Mouse (Mus musculus): ENCODE measurements around the gene Acod1. TPM values are rescaled to one million over a fixed set of nuclear protein-coding genes. Genes with fewer than 3 reads are reported as not detected.
A peak's percentile ranks its signal among the peaks of the same experiment; 100 is the strongest.

Acod1 gene
- not detected for total RNA-seq (2021)

DNA sequence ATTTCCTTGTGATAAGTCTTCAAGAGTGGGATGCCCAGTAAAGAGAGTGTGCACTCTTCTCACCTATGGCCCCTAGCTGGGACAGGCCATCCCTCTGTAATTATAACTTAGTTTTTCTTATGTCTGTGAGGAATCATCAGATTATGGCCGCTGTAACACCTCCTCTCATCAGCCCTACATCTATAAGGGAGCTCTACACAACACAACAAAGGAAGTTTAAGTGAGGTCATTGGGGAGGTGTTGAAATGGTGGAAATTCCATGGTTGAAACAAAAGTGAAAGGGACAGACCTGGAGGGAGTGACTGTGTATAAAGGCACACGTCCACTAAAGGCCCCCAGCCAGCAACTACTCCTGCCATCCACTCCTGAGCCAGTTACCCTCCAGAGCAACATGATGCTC is at the start of gene Acod1:
TSS of gene Acod1 (plus strand) at position 301 of the 400 bp plus-strand sequence.
- no peak for DNase-seq

DNA sequence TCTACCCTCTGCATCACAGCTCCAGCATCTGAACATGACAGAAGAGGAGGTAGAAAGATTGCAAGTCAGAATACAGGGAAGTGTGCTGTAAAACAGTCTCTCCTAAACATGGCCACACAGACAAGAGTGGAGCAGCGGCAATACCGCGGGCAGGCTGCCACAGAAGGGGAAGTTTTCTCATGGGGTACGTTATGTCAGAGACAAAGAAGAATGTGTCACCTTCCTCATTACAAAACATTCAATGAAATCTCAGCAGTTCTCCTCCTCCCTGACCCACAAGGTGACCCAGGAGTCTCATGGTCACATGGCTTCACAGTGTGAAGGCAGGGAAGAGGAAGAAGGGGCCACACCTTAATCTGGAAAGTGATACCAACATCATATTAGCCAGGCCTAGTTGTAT is 39.0 kb upstream of the Acod1 start:
- DNase-seq, result no peak

DNA sequence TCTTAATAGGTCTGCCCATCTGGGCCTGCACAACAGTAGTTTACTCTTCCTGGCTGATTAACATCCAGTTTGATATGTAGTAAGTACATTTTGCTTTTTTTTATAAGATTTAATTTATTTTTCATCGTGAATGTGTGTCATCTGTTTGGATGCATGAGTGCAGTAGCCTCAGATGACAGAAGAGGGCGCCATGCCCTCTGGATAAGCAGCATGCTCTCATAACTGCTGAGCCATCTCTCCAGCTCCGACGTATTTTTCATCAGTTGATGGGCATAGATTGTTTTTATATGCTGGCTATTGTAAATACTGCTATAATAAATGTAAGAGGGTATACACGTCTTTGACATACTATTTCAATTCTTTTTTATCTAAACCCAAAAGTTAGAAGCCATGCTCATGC is 35.0 kb upstream of the Acod1 start:
- peak; percentile 39 for DNase-seq

DNA sequence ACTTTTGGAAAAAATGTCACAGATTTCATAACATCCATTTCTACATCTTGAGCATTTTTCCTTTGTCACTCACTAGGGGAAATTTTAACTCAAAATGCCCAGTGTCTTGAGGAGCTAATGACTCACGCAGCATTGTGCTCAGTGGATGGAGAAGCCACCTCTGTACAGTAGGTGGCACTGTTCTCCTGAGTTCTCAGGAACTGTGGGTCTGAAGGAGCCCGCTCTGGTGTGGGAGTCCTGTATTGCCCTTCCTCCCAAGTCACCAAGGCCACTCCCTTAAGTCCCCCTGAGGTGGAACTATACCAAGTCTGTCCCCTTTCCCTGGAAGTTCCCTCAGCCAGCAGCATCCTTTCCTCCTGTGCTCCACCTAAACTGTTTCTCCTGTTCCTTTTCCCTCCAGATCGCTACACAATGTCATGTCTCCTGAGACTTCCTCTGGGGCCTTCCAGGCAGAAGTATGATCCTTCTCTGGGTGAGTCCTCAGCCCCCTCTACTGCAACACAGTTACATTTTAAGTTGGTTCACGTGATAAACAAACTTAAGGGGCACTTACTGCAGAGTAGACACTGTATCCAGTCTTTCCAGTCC is 34.1 kb upstream of the Acod1 start:
- DNase-seq, result peak; percentile 72

DNA sequence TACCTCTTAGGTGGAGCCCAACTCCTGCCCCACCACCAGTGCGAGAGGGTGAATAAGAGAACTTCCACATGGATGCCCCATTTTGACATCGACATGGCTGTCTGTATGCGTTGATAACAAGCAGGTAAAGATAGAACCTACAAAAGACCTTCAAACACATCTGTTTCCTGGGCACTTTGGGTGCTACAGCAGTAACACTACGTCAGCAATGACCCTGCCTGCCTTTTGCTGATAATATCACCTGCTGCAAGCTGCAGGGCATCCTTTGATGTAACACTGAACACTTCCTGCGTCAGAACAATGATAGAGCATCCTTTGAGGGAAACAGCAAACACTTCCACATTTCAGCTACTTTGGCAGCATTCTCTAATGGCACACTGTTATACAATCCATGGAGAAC is 29.8 kb upstream of the Acod1 start:
- no peak for DNase-seq

DNA sequence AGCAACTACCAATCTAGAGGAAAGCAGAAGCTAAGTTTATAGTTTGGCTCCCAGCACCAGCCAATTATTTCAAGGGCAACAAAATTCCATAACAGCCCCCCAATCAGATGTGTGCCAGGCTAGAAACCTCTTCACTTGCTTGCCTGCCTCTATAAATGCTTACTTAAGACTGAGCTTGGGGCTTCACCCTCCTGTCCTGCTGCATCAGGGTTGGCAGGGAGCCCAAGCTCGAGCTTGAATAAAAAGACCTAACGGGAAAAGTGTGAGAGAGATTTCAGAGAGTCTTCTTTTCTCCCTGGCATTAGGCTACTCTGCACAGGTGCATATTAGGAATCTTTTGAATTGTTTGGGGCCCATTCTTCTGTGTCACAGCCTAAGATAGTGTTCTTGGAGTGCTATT is 26.7 kb upstream of the Acod1 start:
- DNase-seq, result peak; percentile 50

DNA sequence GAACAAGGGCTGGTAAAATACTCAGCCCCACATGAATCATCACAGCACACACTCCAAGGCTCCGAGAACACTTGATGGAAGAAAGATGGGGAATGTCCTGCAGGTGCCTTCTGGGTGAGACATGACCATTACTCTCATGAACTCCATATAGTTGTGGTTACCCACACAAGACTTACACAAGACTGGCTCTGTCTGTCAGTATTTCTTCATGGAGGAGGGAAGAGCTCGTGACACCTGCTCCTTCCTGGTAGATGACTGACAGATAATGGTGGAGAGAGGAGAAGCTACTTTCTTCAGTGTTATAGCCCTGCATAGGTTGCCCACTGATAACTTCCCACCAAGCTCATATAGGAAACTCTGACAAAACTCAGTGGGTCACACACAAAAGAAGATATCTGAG is 17.6 kb upstream of the Acod1 start:
- no peak for DNase-seq

DNA sequence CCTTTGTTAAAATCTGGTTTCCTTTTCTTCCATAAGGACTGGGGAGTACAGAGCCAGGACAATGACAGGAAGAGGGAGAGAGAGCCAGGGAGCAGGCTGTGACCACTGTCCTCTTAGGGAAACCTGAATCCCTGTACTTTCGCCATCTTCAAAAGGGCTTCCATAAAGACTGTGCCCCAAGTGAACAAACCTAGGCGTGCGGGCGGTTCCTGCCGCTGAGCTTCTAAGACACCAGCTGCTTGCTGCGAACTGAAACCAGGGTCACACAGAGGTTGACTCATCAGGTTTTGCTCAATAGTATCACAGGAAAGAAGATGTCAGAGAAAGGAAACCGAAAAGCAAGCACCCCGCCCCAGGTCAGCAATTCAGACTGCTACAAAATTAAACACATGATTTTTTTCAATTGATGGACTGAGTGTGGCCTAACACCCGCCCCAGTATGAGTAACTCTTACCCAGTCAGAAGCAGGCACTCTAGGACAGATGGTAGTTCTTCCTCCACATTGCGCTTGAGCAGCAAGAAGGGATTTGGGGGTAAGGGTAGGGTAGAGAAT is 13.4 kb upstream of the Acod1 start:
- peak; percentile 22 for DNase-seq

DNA sequence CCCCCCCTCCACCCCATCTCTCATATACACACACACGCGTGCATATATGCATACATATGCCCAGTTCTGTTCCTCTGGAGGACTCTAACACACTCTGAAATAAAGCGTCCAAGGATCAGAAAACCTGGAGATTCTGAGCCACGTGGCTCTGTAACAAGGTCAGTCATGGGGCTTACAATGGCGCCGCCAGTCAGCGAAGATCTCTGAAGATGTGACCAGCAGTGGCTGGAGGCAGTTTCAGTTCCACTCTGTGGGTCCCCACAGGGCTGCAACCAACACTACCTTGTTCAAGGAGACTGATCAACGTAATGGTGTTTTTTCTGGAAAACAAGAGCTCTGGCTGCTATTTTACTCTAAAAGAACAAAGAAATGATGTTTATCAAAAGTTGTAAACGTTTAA is 12.7 kb upstream of the Acod1 start:
- no peak for DNase-seq

DNA sequence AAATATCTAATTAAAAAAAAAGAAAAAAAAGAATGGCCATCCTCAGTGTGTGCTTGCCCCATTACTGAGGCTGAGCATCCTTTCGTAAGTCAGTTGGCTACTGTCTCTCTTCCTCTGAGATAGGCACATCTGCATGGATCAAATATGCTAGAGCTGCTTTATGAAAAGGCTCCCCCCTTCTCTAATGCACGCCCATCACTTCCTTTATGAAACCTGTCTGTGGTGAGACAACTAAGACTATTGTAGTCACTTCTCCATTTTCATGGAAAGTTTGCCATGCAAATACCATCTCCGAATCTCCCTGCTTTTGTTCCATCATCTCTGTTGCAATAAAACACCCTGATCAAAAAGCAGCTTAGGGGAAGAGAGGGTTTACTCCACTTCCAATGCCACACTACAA is 9.8 kb upstream of the Acod1 start:
- DNase-seq, result no peak

DNA sequence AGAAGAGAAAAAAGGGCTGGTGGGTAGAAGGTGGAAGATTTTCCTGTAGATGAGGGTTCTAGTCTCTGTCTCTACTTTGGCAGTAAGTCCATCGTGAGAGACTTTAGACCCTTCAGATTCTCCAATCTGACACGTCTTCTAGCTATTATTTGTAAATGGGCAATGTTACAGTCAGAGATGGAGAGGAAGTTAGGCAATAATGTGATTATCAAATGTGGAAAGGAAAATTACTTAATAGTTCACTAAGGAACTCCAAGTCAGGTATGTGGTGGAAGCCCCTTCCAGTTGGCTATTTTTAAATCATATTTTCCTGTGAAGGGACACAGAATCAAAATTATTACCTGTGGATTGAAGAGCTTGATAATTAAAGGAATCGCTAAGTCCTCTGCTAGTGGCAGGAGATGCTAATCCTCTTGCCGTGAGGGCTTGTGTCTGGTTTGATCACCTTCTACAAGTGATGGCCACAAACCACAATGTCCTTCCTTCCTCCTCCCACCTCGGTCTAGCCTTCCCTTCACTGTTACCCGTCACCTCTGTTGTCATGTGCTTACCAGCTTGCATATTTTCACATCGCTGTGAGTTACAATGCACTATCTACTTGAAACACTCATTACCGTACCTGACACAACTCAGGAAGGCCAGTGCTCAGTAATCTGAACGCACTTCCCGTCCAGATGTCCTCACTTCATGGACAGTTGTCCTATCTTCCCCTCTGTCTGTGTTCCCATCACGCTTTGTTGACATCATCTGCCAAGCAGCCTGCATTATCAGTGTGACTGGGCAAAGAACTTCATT is 1.7 kb downstream of the Acod1 start:
- DNase-seq, result no peak

DNA sequence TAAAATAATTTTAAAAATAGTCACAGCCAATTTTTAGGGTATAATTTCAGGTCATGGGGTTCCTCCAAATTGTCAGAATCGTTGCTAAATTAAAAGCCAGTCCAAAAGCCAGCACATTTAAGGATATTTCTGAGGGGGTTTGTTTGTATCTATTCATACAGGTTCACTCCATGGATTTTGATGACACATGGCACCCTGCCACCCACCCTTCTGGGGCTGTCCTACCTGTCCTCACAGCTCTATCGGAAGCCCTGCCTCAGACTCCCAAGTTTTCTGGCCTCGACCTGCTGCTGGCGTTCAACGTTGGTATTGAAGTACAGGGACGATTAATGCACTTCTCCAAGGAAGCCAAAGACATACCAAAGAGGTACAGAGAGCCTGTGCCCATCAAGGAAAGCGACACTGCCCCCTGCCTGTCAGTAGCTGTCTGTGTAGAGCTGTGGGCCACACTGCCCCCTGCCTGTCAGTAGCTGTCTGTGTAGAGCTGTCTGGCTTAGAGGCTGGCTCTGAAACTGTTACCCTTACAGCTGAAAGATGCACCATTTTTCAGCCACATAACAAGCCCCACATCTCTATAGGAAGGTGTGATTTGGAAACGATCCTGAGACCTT is 4.5 kb downstream of the Acod1 start:
- DNase-seq, result peak; percentile 85

DNA sequence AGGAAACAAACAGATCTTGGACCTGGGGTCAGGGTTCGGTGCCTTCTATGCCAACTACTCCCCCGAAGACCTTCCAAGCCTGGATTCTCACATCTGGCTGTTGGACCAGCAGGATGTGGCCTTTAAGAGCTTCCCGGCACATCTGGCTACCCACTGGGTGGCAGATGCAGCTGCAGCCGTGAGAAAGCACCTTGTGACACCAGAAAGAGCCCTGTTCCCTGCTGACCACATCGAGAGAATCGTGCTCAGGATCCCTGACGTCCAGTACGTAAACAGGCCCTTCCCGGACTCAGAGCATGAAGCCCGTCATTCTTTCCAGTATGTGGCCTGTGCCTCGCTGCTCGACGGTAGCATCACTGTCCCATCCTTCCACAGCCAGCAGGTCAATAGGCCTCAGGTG is 8.0 kb downstream of the Acod1 start:
- no peak for DNase-seq

DNA sequence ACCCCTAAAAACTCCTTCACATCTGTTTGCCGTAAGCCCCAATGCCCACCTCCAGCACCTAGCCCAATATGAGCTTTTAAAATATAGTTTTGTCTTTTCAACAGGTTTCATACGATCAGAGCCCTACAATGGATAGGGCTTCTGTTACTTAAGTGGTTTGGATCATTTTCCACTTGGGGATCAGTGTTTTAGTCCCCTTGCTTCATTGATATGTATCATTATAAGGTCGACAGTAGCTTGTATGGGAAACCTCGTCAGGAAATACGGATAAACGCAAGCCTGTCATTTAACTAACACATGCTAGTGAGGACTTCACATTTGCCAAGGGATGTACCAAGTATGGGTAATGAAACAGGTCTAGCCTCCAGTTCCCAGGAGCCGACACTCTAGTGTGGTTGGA is 9.8 kb downstream of the Acod1 start:
- DNase-seq, result no peak

DNA sequence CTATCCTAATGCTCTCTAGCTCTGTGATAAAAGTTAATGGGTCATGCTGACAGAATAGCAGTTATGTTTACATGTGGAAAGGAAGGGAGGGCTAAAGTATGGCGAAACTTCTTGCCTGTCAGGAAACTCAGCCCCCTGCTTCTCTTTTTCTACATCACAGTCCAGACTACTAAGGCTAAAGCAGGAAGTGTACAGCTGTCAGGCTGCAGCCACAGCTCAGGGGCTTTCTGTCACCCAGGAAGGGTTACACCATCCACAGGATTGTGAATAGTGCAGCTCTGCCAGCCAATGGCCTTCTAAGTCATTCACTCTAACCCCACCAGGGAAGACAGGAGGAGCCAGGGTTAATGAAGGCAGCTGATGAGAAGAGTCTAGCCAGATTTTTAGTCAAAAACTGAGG is 12.2 kb downstream of the Acod1 start:
- no peak for DNase-seq

DNA sequence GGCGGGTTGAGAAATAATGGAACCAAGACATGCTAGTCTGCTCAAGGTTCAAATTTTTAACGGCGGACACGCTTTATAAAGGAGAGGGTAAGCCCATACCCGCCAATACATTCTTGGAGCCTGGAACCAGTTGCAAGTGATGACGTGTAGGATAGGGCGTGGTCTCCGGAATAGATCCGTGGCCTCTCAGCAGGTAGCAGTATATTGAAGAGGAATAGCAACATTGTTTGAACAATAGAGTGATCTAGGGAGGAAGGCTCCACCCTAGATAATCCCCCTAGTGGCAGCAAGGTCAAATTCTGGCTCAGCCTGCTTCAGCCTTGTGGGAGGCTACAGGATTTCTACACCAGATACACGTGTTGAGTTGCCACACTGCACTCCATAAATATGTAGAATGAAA is 12.7 kb downstream of the Acod1 start:
- no peak for DNase-seq

DNA sequence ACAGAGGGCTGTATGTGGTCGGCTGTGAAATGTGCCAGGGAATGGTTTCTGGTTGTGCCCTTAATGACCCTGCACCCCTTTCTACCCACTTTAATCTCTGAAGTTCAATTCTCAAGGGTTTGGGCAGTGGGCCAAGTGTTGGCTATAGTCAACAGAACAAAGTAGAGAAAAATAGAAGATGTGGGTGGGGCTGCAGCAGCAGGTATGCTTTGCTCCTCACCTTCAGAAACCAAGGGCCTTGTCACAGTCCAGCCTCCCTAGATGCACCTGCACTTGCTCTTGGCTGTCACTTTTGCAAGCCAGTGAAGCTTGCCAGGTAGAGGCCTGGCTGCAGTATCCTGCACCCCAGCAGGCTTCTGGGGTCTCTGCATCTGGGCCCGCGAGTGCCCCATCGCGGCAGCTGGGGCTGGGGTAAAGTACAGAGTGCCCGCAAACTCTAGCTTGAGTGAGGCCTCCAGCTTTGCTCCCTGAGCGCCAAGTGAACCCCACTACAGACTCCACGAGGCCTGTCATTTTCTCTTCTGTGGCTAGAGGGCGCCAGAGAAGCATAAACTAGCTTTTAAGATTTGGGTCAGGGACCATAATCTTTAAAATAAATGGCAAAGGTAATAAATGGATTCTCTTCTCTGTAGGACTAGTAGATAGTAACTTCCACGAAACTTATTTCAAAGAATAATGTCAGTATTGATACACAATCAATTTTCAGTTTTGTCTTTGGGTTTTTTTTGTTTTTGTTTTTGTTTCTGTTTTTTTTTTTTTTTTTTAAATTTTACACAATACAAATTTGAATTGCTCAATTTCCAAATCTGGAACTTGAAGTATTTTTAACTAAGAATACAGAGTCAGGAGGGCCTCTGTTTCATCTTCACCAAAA is 18.8 kb downstream of the Acod1 start:
- DNase-seq, result peak; percentile 82

DNA sequence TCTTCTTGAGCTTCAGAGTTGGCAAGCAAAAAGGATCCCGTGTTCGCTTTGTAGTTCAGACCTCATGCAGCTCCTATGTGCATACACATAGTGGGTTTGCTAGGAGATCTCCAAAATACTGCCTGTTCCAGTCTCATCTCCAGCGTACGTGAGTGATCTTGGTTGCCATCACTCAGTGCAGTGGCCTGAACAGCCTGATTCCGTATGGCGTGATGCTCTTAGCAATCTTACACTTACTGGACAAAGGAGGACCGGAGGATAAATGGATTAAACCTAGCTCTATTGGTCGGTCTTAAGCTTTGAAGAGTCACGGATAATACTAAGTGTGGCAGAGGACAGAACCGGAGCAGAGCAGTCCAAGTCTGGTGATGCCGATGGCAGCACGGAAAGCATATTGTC is 22.7 kb downstream of the Acod1 start:
- no peak for DNase-seq

DNA sequence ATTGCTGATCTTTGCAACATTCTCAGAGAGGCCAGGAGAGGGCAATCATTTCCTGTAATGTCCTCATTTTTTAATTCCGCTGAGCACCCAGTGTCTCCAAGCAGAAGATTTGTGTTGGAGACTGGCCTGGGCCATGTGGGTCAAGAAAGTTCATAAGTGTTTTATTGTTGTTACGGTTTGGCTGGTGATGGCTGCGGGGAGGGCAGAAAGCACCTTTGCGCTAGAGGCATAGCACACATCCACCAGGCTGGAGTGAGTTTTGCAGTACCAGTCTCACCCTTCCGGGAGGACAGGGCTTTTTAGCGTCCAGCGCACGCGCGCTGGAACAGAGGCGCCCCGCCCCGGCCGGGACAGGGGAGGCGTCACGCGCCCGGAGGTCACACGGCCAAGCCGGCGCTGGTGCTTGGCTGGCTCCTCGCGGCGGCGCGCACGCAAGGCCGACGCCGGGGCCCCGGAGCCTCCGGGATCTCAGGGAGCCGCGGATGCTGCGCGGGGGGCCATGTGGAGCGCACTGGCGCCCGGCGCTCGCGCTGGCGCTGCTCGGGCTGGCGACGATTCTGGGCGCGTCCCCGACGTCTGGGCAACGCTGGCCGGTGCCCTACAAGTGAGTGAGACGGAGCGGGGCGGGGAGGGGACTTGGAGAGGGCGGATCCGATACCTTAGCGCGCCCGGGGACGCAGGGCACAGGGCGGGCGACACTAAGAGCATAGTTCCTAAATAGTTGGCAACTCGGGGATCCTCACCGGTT is 23.3 kb downstream of the Acod1 start, which contains the start of gene Cln5:
TSS of gene Cln5 (plus strand) at position 353 of the 748 bp plus-strand sequence.
- DNase-seq, result peak; percentile 96

DNA sequence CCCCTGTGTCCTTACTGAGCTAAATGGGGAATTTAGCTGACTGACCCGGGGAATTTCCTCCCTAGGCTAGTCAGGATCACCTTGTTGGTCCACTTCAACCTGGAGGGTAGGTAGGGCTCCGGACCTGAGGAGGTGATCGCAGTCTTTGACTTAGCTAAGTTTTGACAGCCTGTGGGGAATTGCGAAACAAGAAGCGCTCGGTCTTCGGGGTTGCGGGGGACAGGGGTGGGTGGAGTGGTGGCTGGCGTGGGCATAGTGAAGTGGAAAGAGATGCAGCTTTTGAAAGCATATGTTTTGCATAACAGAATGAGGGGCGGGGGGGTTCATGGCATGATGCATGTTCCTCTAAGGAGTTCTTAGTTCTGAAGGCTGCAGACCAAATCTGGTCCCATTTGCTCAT is 24.0 kb downstream of the Acod1 start:
- peak; percentile 18 for DNase-seq

DNA sequence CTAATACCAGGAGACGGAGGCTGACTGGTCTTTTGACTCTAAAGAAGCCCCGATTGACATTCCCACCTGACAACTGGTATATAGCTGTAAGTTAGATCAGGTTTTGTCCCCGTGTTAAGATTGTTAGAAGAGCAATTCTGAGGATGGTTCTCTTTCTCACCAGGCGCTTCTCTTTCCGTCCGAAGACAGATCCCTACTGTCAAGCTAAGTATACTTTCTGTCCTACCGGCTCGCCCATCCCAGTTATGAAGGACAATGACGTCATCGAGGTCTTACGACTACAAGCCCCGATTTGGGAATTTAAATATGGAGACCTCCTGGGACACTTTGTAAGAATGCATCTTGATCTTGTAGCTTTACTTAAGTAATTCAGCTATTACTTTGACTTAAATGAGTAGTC is 24.7 kb downstream of the Acod1 start:
- DNase-seq, result no peak

DNA sequence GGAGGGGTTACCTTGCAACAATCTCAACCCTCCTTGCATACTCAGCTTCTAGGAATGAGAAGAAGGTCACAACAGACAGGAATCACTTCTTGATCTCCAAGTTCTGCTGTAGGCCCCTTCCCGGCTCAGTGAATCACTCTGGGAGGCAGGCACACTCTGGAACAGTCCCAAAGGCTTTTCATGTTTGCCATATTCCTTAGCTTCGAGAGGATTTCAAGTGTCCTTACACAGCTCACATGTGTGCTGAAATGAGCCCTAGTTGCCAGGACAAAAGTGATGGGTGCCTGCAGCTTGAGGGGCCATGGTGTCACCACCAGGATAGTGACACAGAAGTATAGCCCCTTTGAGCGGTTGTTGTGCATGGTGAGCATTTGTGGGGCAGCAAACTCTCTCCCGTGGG is 26.0 kb downstream of the Acod1 start:
- DNase-seq, result no peak
